Mouse (Mus musculus) testis, adult 2 months (tissue): ENCODE results near the gene Spata2l.

ENCODE experiments used
- CTCF ChIP-seq: fragments of 200-500 bp; IDR thresholded peaks from 2 replicates; pipeline ENCODE4 v1.5.1; 2012; ENCODE audit warnings: low read depth, mild to moderate bottlenecking, inconsistent platforms, low read length, moderate library complexity; ENCODE audit not compliant: control insufficient read depth, insufficient read depth, insufficient replicate concordance
- POLR2A ChIP-seq: fragments of 200-500 bp; IDR thresholded peaks from 2 replicates; pipeline ENCODE4 v1.6.1; 2012; ENCODE audit warnings: low read depth, mild to moderate bottlenecking, inconsistent platforms, low read length, moderate library complexity; ENCODE audit not compliant: control insufficient read depth

DNA sequence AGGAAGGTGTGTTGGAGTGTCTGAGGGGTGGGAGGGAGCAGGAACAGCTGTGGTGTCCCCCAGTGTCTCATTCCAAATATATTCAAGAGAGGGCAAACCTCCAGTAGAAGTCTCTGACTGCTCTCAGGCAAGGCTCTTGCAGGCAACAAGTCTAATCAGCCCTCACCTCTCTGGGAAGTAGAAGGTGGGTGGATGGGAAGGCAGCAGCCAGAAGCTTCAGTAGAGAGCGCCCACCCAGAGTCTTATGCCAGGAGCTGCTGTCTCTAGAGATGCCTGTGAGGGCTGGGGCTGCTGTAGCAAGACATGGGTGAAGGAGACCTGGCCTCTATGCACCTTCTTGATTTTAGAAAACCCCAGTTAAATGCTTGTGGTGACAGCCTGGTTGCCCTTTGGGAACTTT lies 7.6 kb downstream of the Spata2l start:
- TF ChIP-seq CTCF (no peak), POLR2A (no peak)
